Mouse (Mus musculus) embryonic facial prominence, embryonic 11.5 days (tissue): ENCODE results near the gene Gm17304. TPM values are rescaled to one million over a fixed set of nuclear protein-coding genes. Genes with fewer than 3 reads are reported as not detected.

ENCODE experiments used
- ATAC-seq: fragments of 200-750 bp; cut with Nextera tagmentation; replicated peaks from 2 replicates; pipeline ENCODE4 v1.8.0; 2017; ENCODE audit warnings: low read depth; ENCODE audit not compliant: insufficient number of reproducible peaks, low FRiP score, low TSS enrichment
- DNase-seq: peaks from one replicate; pipeline ENCODE4 v3.0.0-alpha.2; 2015; ENCODE audit warnings: low spot score
- H3K27ac ChIP-seq: fragments of 300-500 bp; sonication (generic); replicated peaks from 2 replicates; pipeline ENCODE4 v1.5.1; 2014; ENCODE audit warnings: mild to moderate bottlenecking, low read depth, low read length, control low read depth
- H3K27me3 ChIP-seq: fragments of 300-500 bp; sonication (generic); 2 replicates; pipeline ENCODE4 v1.6.1; 2014; ENCODE audit warnings: mild to moderate bottlenecking, low read length, moderate library complexity, mixed read lengths; ENCODE audit not compliant: control insufficient read depth, insufficient read depth
- H3K36me3 ChIP-seq: fragments of 300-500 bp; sonication (generic); replicated peaks from 2 replicates; pipeline ENCODE4 v1.6.1; 2014; ENCODE audit warnings: low read depth, mild to moderate bottlenecking, low read length, moderate library complexity, mixed read lengths; ENCODE audit not compliant: control insufficient read depth, insufficient read depth
- H3K4me1 ChIP-seq: fragments of 300-500 bp; sonication (generic); 2 replicates; pipeline ENCODE4 v1.6.1; 2014; ENCODE audit warnings: low read length, mixed read lengths; ENCODE audit not compliant: control insufficient read depth, insufficient read depth
- H3K4me2 ChIP-seq: fragments of 300-500 bp; sonication (generic); 2 replicates; pipeline ENCODE4 v1.6.1; 2014; ENCODE audit warnings: low read depth, mild to moderate bottlenecking, control low read depth, low read length, moderate library complexity
- H3K4me3 ChIP-seq: fragments of 300-500 bp; sonication (generic); 2 replicates; pipeline ENCODE4 v1.5.1; 2014; ENCODE audit warnings: low read depth, low read length, control low read depth
- H3K9ac ChIP-seq: fragments of 300-500 bp; sonication (generic); replicated peaks from 2 replicates; pipeline ENCODE4 v1.6.1; 2014; ENCODE audit warnings: mild to moderate bottlenecking, control low read depth, low read length
- H3K9me3 ChIP-seq: fragments of 300-500 bp; sonication (generic); replicated peaks from 2 replicates; pipeline ENCODE4 v1.6.1; 2016; ENCODE audit warnings: mild to moderate bottlenecking, low read length, inconsistent platforms, mixed read lengths; ENCODE audit not compliant: control insufficient read depth
- WGBS: fragments of 180-500 bp; shearing (Covaris S2); extraction: QIAGEN DNeasy Blood & Tissue Kit; methylation state at CpG from one replicate; pipeline ENCODE4 v1.1.7; 2014; 5-methylcytosine and 5-hydroxymethylcytosine counted together
- polyA plus RNA-seq: library from polyadenylated mRNA; unstranded; fragments of >200 nt; fragmentation: Nextera tagmentation; extraction: Ambion mirVana; gene quantifications from 2 replicates; pipeline ENCODE4 v1.2.1, GENCODE M21; 2014

Gm17304 gene
- not detected in 2 replicates for polyA plus RNA-seq

- no peaks in the 10 kb centered on the region; the same call in 1 of the 2 replicates for H3K36me3 ChIP-seq
- H3K27me3 ChIP-seq, result no peaks in the 10 kb centered on the region
- H3K4me1 ChIP-seq, result no peaks in the 10 kb centered on the region
- H3K4me2 ChIP-seq, result no peak within 1 kb of the TSS
- ATAC-seq (no peak), DNase-seq (no peak)
- H3K4me3 ChIP-seq, result no peak within 1 kb of the TSS
- H3K9me3 ChIP-seq, result no peaks in the 10 kb centered on the region
- no peak within 1 kb of the TSS for H3K27ac ChIP-seq
- H3K9ac ChIP-seq, result no peak within 1 kb of the TSS
- WGBS, result 90% methylated on average over 4 of the region's 4 CpGs
These were observed at the start of gene Gm17304 for GRCm38 (mm10) chr5:106608798-106609197. TSS of gene Gm17304 (plus strand) at chr5:106609098.

DNA sequence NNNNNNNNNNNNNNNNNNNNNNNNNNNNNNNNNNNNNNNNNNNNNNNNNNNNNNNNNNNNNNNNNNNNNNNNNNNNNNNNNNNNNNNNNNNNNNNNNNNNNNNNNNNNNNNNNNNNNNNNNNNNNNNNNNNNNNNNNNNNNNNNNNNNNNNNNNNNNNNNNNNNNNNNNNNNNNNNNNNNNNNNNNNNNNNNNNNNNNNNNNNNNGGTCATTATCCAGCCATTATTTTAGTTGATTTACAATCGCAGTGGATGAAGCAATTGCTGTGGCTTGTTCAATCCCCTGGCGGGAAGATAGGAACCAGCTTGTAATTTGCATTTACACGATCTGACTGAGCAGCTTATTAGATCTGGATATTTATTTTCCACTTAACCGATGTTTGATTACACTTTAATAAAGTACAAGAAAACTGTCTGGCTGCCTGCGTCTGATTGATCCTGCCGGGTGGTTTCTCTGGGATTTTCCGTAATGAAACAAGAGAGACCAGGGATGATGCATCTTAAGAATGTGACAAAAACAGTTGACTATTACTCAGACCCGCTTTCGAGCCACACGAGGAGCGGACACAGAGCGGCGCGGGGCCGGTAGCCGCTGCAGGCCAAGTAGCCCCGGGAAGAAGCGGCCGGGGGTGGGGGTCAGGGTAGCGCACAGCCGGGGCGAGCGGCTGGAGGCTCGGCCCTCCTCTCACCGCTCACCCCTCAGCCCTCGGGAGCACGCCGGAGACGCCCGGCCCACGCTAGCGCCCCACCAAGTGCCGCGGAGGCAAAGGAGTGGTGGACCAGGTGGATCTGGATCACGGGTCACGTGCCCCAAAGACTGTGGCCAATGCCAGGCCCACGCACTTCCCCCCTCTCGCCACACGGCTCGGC, 48.0 kb upstream of the Gm17304 start:
- H3K4me1 ChIP-seq, result 0 out of 2 replicates have a peak, but pooled peaks cover 3% of the 10 kb centered on the region
- WGBS, result 4% methylated on average over 39 of the region's 40 CpGs
- no peak overlapping the region for H3K27ac ChIP-seq
- DNase-seq (peak; percentile 34), ATAC-seq (0 out of 2 replicates have a peak, but pooled peaks have one; percentile 34)
- H3K9ac ChIP-seq, result peak overlapping the region; percentile 28; the same call in 1 of the 2 replicates
- H3K4me2 ChIP-seq, result peak overlapping the region; percentile 59
- peaks cover 31% of the 10 kb centered on the region for H3K27me3 ChIP-seq
- no peaks in the 10 kb centered on the region for H3K36me3 ChIP-seq
- no peaks in the 10 kb centered on the region for H3K9me3 ChIP-seq
- peak overlapping the region; percentile 31 for H3K4me3 ChIP-seq

DNA sequence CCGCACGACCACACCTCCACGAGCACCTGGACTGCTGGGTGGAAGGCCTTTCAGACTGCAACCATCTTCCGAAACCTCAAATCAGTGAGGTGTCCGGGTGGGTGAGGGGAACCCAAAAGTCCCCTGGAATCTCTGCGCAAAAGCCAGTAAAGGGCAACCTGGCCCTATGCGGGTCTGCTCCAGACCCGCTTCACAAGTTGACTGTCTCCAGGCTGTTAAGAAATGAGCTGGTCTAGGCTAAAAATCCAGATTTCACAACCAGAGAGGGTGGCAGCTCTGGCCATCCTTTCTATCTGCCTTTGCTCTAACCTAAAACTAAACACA, 47.4 kb upstream of the Gm17304 start:
- Histone ChIP-seq H3K4me1 (0 out of 2 replicates have a peak, but pooled peaks cover 3% of the 10 kb centered on the region), H3K27me3 (peaks cover 31% of the 10 kb centered on the region), H3K27ac (no peak overlapping the region), H3K36me3 (no peaks in the 10 kb centered on the region), H3K4me3 (peak overlapping the region; percentile 31), H3K4me2 (peak overlapping the region; percentile 59), H3K9ac (no peak overlapping the region), H3K9me3 (no peaks in the 10 kb centered on the region)
- no peak for DNase-seq
- WGBS, result 8% methylated on average over 8 of the region's 8 CpGs
- ATAC-seq, result no peak

DNA sequence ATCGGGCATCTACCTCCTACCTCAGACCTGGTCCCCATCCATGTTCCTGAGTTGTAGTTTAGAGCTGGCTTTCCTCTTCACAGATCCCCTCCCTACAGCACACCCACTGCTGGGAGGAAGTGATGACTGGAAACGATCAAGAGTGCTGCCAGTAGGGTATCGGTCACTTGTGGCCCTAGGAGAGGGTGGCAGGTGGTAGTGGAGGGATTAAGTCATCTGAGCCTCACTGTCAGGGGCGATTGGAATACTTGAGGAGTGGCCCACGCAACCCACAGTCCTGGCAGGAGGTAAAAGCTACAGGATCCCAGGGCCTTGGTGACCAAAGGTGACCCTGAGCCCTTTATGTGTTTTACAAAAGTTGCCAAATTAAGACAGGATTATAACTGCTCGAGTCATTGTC, 42.9 kb upstream of the Gm17304 start:
- H3K4me1 ChIP-seq, result 0 out of 2 replicates have a peak, but pooled peaks cover 3% of the 10 kb centered on the region
- ATAC-seq (no peak), DNase-seq (no peak)
- no peaks in the 10 kb centered on the region for H3K36me3 ChIP-seq
- no peak overlapping the region for H3K4me2 ChIP-seq
- H3K9me3 ChIP-seq, result no peaks in the 10 kb centered on the region
- H3K27me3 ChIP-seq, result peaks cover 18% of the 10 kb centered on the region
- no peak overlapping the region for H3K9ac ChIP-seq
- WGBS, result 37% methylated on average over 6 of the region's 6 CpGs
- no peak overlapping the region for H3K27ac ChIP-seq
- no peak overlapping the region for H3K4me3 ChIP-seq

DNA sequence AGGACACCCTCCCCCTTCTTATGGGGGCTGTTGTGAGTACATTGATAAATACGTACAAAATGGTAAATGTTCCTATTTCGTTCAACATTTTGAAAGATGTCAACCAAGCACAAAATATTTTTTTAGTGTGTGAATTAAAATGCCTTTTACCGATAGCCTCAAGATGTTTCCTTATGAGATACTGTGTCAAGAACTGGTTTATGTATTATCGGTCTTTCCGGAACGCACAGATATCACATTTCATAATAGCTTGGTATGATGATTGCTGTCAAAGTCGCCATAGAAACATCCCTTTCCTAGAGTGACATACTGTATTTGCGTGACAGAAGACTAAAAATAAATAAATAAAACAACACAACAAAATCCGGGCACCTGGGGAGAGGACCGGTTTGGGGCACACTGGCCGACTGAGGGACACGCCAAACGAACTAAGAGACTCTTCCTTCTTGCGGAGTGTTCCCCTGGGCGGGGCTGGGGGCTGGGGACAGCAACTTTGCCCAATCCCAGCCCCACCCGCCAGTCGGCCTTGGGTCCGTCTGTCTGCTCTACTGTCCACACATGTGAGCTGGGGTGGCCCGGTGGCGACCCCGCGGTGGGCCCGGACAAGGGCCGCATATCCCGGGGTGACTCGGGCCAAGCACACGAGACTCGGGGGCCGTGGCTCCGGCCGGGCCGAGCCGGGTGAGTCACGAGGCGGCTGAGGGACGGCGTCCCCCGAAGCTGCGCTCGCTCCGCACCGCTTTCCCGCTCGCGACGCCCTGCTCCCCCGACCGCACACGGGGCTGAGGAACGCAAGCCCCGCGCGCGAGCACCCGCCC, 34.9 kb upstream of the Gm17304 start:
- Histone ChIP-seq H3K4me1 (no peaks in the 10 kb centered on the region), H3K36me3 (no peaks in the 10 kb centered on the region), H3K9me3 (no peaks in the 10 kb centered on the region), H3K9ac (peak overlapping the region; percentile 70), H3K4me3 (peak overlapping the region; percentile 61), H3K27ac (0 out of 2 replicates have a peak overlapping the region, but pooled peaks have one; percentile 11), H3K4me2 (peak overlapping the region; percentile 100), H3K27me3 (peaks cover 5% of the 10 kb centered on the region; the same call in 1 of the 2 replicates)
- WGBS, result 5% methylated on average over 54 of the region's 55 CpGs
- DNase-seq, result no peak
- ATAC-seq, result peak; percentile 77

GRCm38 (mm10) chr5:106574560-106574946, 34.3 kb upstream of the Gm17304 start:
- peak overlapping the region; percentile 100 for H3K4me2 ChIP-seq
- H3K9me3 ChIP-seq, result no peaks in the 10 kb centered on the region
- peaks cover 5% of the 10 kb centered on the region; the same call in 1 of the 2 replicates for H3K27me3 ChIP-seq
- no peaks in the 10 kb centered on the region for H3K36me3 ChIP-seq
- WGBS, result under 1% methylated on average over 32 of the region's 45 CpGs
- peak overlapping the region; percentile 70 for H3K9ac ChIP-seq
- DNase-seq (peak; percentile 88), ATAC-seq (peak; percentile 88)
- peak overlapping the region; percentile 61 for H3K4me3 ChIP-seq
- H3K4me1 ChIP-seq, result no peaks in the 10 kb centered on the region
- 0 out of 2 replicates have a peak overlapping the region, but pooled peaks have one; percentile 11 for H3K27ac ChIP-seq

DNA sequence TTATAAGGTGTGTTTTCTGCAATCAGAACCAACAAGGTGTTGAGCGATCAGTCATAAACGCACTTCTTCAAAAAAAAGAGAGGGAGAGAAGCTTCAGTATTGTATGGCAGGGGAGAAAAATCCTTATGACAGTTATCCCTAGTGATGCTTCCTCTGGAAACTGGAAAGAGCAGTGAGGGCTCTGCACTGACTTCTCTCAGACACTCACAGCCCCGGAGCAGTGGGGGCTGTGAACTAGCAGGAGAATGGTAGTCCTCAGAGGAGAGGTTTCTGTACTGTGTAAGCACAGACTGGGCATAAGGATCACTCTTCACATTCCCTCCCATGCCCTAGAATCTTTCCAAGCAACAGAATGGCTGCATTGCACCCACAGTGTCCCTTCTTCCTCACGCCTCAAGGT, 33.8 kb upstream of the Gm17304 start:
- Histone ChIP-seq H3K4me3 (peak overlapping the region; percentile 61; the same call in 1 of the 2 replicates), H3K27me3 (peaks cover 5% of the 10 kb centered on the region; the same call in 1 of the 2 replicates), H3K36me3 (no peaks in the 10 kb centered on the region), H3K27ac (no peak overlapping the region), H3K9me3 (no peaks in the 10 kb centered on the region), H3K4me1 (no peaks in the 10 kb centered on the region), H3K9ac (no peak overlapping the region), H3K4me2 (peak overlapping the region; percentile 100; the same call in 1 of the 2 replicates)
- 16% methylated on average over 4 of the region's 4 CpGs for WGBS
- DNase-seq (no peak), ATAC-seq (0 out of 2 replicates have a peak, but pooled peaks have one; percentile 48)
